Mouse (Mus musculus) left cerebral cortex, adult 2 months (tissue): ENCODE results near the gene Bud31. TPM values are rescaled to one million over a fixed set of nuclear protein-coding genes. Genes with fewer than 3 reads are reported as not detected.
A peak's percentile ranks its signal among the peaks of the same experiment; 100 is the strongest.

Source experiments
- DNase-seq, 2 experiments: peaks; one replicate each; pipeline ENCODE4 v3.0.0; 2021 to 2022; ENCODE audit warnings: low spot score in 2 of 2, mixed read lengths in 1 of 2; ENCODE audit errors: extremely low spot score in 1 of 2
- H3K27ac ChIP-seq: fragments of 200-600 bp; 2 replicates; pipeline ENCODE4 v1.8.1; 2022
- H3K4me3 ChIP-seq: fragments of 200-600 bp; 2 replicates; pipeline ENCODE4 v1.8.1; 2022
- CTCF ChIP-seq: fragments of 200-600 bp; IDR thresholded peaks from 2 replicates; pipeline ENCODE4 v1.8.1; 2022; ENCODE audit warnings: antibody characterized with exemption, mild to moderate bottlenecking, moderate library complexity
- intact Hi-C: fragments of 180-260 bp; cut with DNase I; formaldehyde crosslinking; loops from one replicate; pipeline ENCODE4 v1.15.1; 2025
- total RNA-seq, 2 experiments: library from RNA; stranded (reverse); gene quantifications; 2 replicates each; pipeline ENCODE4 v1.2.3; 2021

Bud31 gene
- total RNA-seq, 2 experiments from 2014 or later: 69.4 to 69.6 TPM

DNA sequence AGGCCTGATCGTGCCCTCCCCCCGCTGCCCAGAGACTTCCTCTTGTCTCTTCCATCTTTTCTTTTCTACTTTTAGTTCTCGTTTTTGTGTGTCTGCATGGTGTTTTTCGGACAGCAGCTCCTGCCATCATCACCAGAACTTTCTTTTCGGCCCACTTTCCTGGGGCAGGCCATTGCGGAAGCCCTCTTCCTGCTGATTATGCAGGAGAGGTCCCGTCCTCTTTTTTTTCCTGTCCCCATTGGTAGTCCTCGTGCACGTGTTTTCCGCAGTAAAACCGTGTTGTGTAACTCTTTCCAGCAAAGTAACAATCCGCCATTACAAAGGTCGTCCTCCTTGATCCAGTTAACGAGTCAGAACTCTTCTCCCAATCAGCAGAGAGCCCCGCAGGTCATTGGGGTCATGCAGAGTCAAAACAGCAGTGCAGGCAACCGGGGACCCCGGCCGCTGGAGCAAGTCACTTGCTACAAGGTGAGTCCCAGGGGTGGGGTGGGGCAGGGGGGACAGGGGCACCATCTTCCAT is 38.4 kb downstream of the Bud31 start:
- intact Hi-C loops: no loop called here
- no peak for DNase-seq
- Histone ChIP-seq H3K27ac (no peak overlapping the region), H3K4me3 (no peak overlapping the region)
- no peak for TF ChIP-seq CTCF

GRCm38 (mm10) chr5:145185244-145185643 is 45.1 kb downstream of the Bud31 start:
- TF ChIP-seq CTCF: no peak
- intact Hi-C loops: no loop called here
- no peak for DNase-seq
- Histone ChIP-seq H3K27ac (no peak overlapping the region), H3K4me3 (no peak overlapping the region)

- no peak for DNase-seq
- intact Hi-C loops: no loop called here
- no peak for TF ChIP-seq CTCF
- Histone ChIP-seq H3K27ac (no peak overlapping the region), H3K4me3 (no peak overlapping the region; the same call in 1 of the 2 replicates)
Measured at GRCm38 (mm10) chr5:145189416-145189815, 49.3 kb downstream of the Bud31 start.

GRCm38 (mm10) chr5:145190373-145190772 is 50.2 kb downstream of the Bud31 start:
- H3K27ac ChIP-seq: peak overlapping the region; percentile 97
- intact Hi-C loops: no loop called here
- TF ChIP-seq CTCF: no peak
- H3K4me3 ChIP-seq: peak overlapping the region; percentile 97
- no peak for DNase-seq

- peak; percentile 92 to 93 for DNase-seq
- peak overlapping the region; percentile 97 for H3K4me3 ChIP-seq
- intact Hi-C loops: loop anchor here (1.0 kb wide), 1 partner anchor 24 kb away; the partner anchor contains the start of genes Cpsf4 and Ptcd1
- H3K27ac ChIP-seq: peak overlapping the region; percentile 97
- TF ChIP-seq CTCF: no peak
Measured at GRCm38 (mm10) chr5:145190875-145191798, 51.0 kb downstream of the Bud31 start.

DNA sequence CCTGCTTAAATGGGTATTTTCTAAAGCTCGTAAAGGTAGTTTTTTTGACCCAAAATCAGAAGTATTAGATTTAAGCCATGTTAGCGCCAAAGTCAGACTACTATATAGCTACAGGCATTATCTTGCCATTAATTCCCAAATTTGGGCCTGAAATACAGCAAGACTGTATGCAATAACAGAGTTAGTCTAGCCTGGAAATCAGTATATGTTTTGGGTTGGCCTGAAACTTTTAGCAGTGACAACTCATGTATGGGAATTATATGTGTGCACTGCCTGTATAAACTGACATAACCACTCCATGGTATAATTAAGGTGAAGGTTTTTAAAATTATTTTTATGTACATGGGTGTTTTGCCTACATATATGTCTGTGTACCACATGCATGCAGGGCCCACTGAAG is 51.8 kb downstream of the Bud31 start, which contains the start of gene Atp5j2:
TSS of gene Atp5j2 (minus strand) at position 101 of the 400 bp plus-strand sequence.
- intact Hi-C loops: loop anchor here (1.0 kb wide), 1 partner anchor 25 kb away; the partner anchor contains the start of genes Cpsf4 and Ptcd1
- no peak for DNase-seq

More for the DNA sequence above, 51.8 kb downstream of the Bud31 start, which contains the start of gene Atp5j2:
- TF ChIP-seq CTCF: no peak
- H3K4me3 ChIP-seq: peak within 1 kb of the TSS; percentile 97
- H3K27ac ChIP-seq: peak within 1 kb of the TSS; percentile 97

Other genes starting within 250 kb of the Bud31 start
- 10 to 100 TPM; 35.2 to 40.7 TPM for gene Smurf1, start 174.5 kb upstream of the Bud31 start, total RNA-seq
- not detected for gene Gm4871, start 107.6 kb upstream of the Bud31 start, total RNA-seq
- gene 1700018F24Rik, start 97.4 kb upstream of the Bud31 start, total RNA-seq: not detected
- gene Arpc1a, start 56.5 kb upstream of the Bud31 start, total RNA-seq: 100 to 1,000 TPM; 192 to 199 TPM
- not detected for gene Kpna7, start 56.3 kb upstream of the Bud31 start, total RNA-seq
- 10 to 100 TPM; 19.0 to 23.5 TPM for gene Arpc1b, start 26.1 kb upstream of the Bud31 start, total RNA-seq
- 10 to 100 TPM; 92.5 to 96.0 TPM for gene Pdap1, start 124 bp upstream of the Bud31 start, total RNA-seq
- gene Ptcd1, start 26.7 kb downstream of the Bud31 start, total RNA-seq: 10 to 100 TPM; 19.4 to 21.9 TPM
- gene Cpsf4, start 26.9 kb downstream of the Bud31 start, total RNA-seq: 10 to 100 TPM; 25.6 to 26.0 TPM
- gene Atp5j2, start 51.7 kb downstream of the Bud31 start, total RNA-seq: 100 to 1,000 TPM; 217 to 220 TPM
- 10 to 100 TPM; 13.4 to 14.1 TPM for gene Zkscan14, start 61.5 kb downstream of the Bud31 start, total RNA-seq
- 10 to 100 TPM; 10.8 to 11.0 TPM for gene Zkscan5, start 64.2 kb downstream of the Bud31 start, total RNA-seq
- gene Zfp655, start 91.4 kb downstream of the Bud31 start, total RNA-seq: 10 to 100 TPM; 33.1 to 34.2 TPM
- 10 to 100 TPM; 18.9 to 22.3 TPM for gene Zscan25, start 140.1 kb downstream of the Bud31 start, total RNA-seq
- under 1 TPM; 0.26 to 0.45 TPM for gene Cyp3a57, start 204.9 kb downstream of the Bud31 start, total RNA-seq